Mouse (Mus musculus) stomach, embryonic 14.5 days (tissue): Measurements from ENCODE around the gene Prpf6. TPM values are rescaled to one million over a fixed set of nuclear protein-coding genes. Genes with fewer than 3 reads are reported as not detected.
A peak's percentile ranks its signal among the peaks of the same experiment; 100 is the strongest.

Source experiments
- ATAC-seq: fragments of 200-750 bp; cut with Nextera tagmentation; 2 replicates; pipeline ENCODE4 v1.8.0; 2017; ENCODE audit warnings: low read depth, moderate TSS enrichment; ENCODE audit not compliant: insufficient number of reproducible peaks, insufficient read depth, low FRiP score
- H3K27ac ChIP-seq: fragments of 300-500 bp; sonication (generic); 2 replicates; pipeline ENCODE4 v1.5.1; 2014; ENCODE audit warnings: mild to moderate bottlenecking, low read length, moderate library complexity, mixed read lengths
- H3K27me3 ChIP-seq: fragments of 300-500 bp; sonication (generic); 2 replicates; pipeline ENCODE4 v1.6.1; 2014; ENCODE audit warnings: low read length, control low read depth, mixed read lengths; ENCODE audit not compliant: control insufficient read depth, insufficient read depth
- H3K36me3 ChIP-seq: fragments of 300-500 bp; sonication (generic); 2 replicates; pipeline ENCODE4 v1.6.1; 2014; ENCODE audit warnings: mild to moderate bottlenecking, control low read depth, low read length, moderate library complexity, mixed read lengths; ENCODE audit not compliant: control insufficient read depth, insufficient read depth
- H3K4me1 ChIP-seq: fragments of 300-500 bp; sonication (generic); 2 replicates; pipeline ENCODE4 v1.6.1; 2014; ENCODE audit warnings: low read length, control low read depth, mixed read lengths; ENCODE audit not compliant: control insufficient read depth, insufficient read depth
- H3K4me2 ChIP-seq: fragments of 300-500 bp; sonication (generic); replicated peaks from 2 replicates; pipeline ENCODE4 v1.6.1; 2014; ENCODE audit warnings: low read depth, low read length, control low read depth
- H3K4me3 ChIP-seq: fragments of 300-500 bp; sonication (generic); 2 replicates; pipeline ENCODE4 v1.5.1; 2014; ENCODE audit warnings: low read depth, low read length, control low read depth
- H3K9ac ChIP-seq: fragments of 300-500 bp; sonication (generic); replicated peaks from 2 replicates; pipeline ENCODE4 v1.6.1; 2014; ENCODE audit warnings: low read depth, mild to moderate bottlenecking, control low read depth, low read length, moderate library complexity, mixed read lengths
- H3K9me3 ChIP-seq: fragments of 300-500 bp; sonication (generic); 2 replicates; pipeline ENCODE4 v1.6.1; 2016; ENCODE audit warnings: low read depth, low read length, control low read depth; ENCODE audit not compliant: control insufficient read depth
- WGBS: fragments of 180-500 bp; shearing (Covaris S2); extraction: QIAGEN DNeasy Blood & Tissue Kit; methylation state at CpG from one replicate; pipeline ENCODE4 v1.1.7; 2014; 5-methylcytosine and 5-hydroxymethylcytosine counted together
- polyA plus RNA-seq: library from polyadenylated mRNA; unstranded; fragments of >200 nt; fragmentation: Nextera tagmentation; extraction: Ambion mirVana; gene quantifications from 2 replicates; pipeline ENCODE4 v1.2.1, GENCODE M21; 2014

The Prpf6 gene
- polyA plus RNA-seq, 1 experiment from 2014 or later = 60.2 TPM

GRCm38 (mm10) chr2:181569856-181570255, 21.8 kb upstream of the Prpf6 start:
- Histone ChIP-seq H3K27me3 (no peaks in the 10 kb centered on the region), H3K36me3 (peaks cover 25% of the 10 kb centered on the region; the same call in 1 of the 2 replicates), H3K4me1 (no peaks in the 10 kb centered on the region), H3K4me2 (no peak overlapping the region), H3K9ac (no peak overlapping the region), H3K9me3 (peaks cover 7% of the 10 kb centered on the region; the same call in 1 of the 2 replicates), H3K27ac (no peak overlapping the region), H3K4me3 (no peak overlapping the region)
- peak; percentile 38; the same call in 1 of the 2 replicates for ATAC-seq
- WGBS = 94% methylated on average over 10 of the region's 10 CpGs

GRCm38 (mm10) chr2:181570375-181570774, 21.3 kb upstream of the Prpf6 start:
- ATAC-seq = no peak
- Histone ChIP-seq H3K9ac (no peak overlapping the region), H3K27ac (no peak overlapping the region), H3K27me3 (no peaks in the 10 kb centered on the region), H3K36me3 (peaks cover 25% of the 10 kb centered on the region; the same call in 1 of the 2 replicates), H3K9me3 (peaks cover 5% of the 10 kb centered on the region; the same call in 1 of the 2 replicates), H3K4me2 (no peak overlapping the region), H3K4me1 (no peaks in the 10 kb centered on the region), H3K4me3 (no peak overlapping the region)
- 92% methylated on average over 8 of the region's 8 CpGs for WGBS

GRCm38 (mm10) chr2:181570921-181571595, 20.6 kb upstream of the Prpf6 start:
- H3K4me2 ChIP-seq = no peak overlapping the region
- H3K27me3 ChIP-seq = no peaks in the 10 kb centered on the region
- no peaks in the 10 kb centered on the region for H3K9me3 ChIP-seq
- no peaks in the 10 kb centered on the region for H3K4me1 ChIP-seq
- no peak overlapping the region for H3K27ac ChIP-seq
- H3K4me3 ChIP-seq = no peak overlapping the region
- 0 out of 2 replicates have a peak, but pooled peaks have one; percentile 38 for ATAC-seq
- H3K9ac ChIP-seq = no peak overlapping the region
- peaks cover 25% of the 10 kb centered on the region; the same call in 1 of the 2 replicates for H3K36me3 ChIP-seq
- 58% methylated on average over 6 of the region's 6 CpGs for WGBS

GRCm38 (mm10) chr2:181571941-181572670, 19.6 kb upstream of the Prpf6 start:
- no peaks in the 10 kb centered on the region for H3K4me1 ChIP-seq
- H3K4me2 ChIP-seq = no peak overlapping the region
- 87% methylated on average over 11 of the region's 11 CpGs for WGBS
- no peak overlapping the region for H3K9ac ChIP-seq
- H3K9me3 ChIP-seq = no peaks in the 10 kb centered on the region
- peaks cover 25% of the 10 kb centered on the region; the same call in 1 of the 2 replicates for H3K36me3 ChIP-seq
- H3K27ac ChIP-seq = no peak overlapping the region
- ATAC-seq = no peak
- H3K4me3 ChIP-seq = no peak overlapping the region
- no peaks in the 10 kb centered on the region for H3K27me3 ChIP-seq

- H3K27me3 ChIP-seq = no peaks in the 10 kb centered on the region
- H3K4me3 ChIP-seq = no peak overlapping the region
- ATAC-seq = no peak
- no peaks in the 10 kb centered on the region for H3K9me3 ChIP-seq
- 0 out of 2 replicates have a peak, but pooled peaks cover 5% of the 10 kb centered on the region for H3K4me1 ChIP-seq
- 91% methylated on average over 15 of the region's 15 CpGs for WGBS
- no peak overlapping the region for H3K9ac ChIP-seq
- peaks cover 25% of the 10 kb centered on the region; the same call in 1 of the 2 replicates for H3K36me3 ChIP-seq
- H3K27ac ChIP-seq = no peak overlapping the region
- H3K4me2 ChIP-seq = no peak overlapping the region
These were observed 18.4 kb upstream of the Prpf6 start for GRCm38 (mm10) chr2:181572921-181573920.

- Histone ChIP-seq H3K4me2 (no peak overlapping the region), H3K27me3 (no peaks in the 10 kb centered on the region), H3K9ac (no peak overlapping the region), H3K27ac (no peak overlapping the region), H3K9me3 (no peaks in the 10 kb centered on the region), H3K4me3 (no peak overlapping the region), H3K4me1 (0 out of 2 replicates have a peak, but pooled peaks cover 10% of the 10 kb centered on the region), H3K36me3 (peaks cover 25% of the 10 kb centered on the region; the same call in 1 of the 2 replicates)
- no peak for ATAC-seq
- WGBS = 88% methylated on average over 9 of the region's 9 CpGs
These were observed 17.7 kb upstream of the Prpf6 start for GRCm38 (mm10) chr2:181573961-181574360.

GRCm38 (mm10) chr2:181574921-181575545, 16.6 kb upstream of the Prpf6 start:
- peaks cover 20% of the 10 kb centered on the region; the same call in 1 of the 2 replicates for H3K36me3 ChIP-seq
- no peak overlapping the region for H3K4me2 ChIP-seq
- no peaks in the 10 kb centered on the region for H3K27me3 ChIP-seq
- H3K9ac ChIP-seq = no peak overlapping the region
- WGBS = 90% methylated on average over 7 of the region's 7 CpGs
- no peak overlapping the region for H3K27ac ChIP-seq
- H3K4me3 ChIP-seq = no peak overlapping the region
- no peak for ATAC-seq
- H3K9me3 ChIP-seq = no peaks in the 10 kb centered on the region
- peaks cover 18% of the 10 kb centered on the region for H3K4me1 ChIP-seq
